Mouse (Mus musculus) MEL-GATA-1-ER (cell line): ENCODE results near the gene Evc.

Source experiments
- DNase-seq: peaks from one replicate; pipeline ENCODE4 v3.0.0-alpha.2; 2012; ENCODE audit warnings: low read depth; ENCODE audit errors: extremely low read depth

Evc gene

GRCm38 (mm10) chr5:37310026-37310425 is 26.7 kb downstream of the Evc start:
- DNase-seq = no peak

- no peak for DNase-seq
Observed at GRCm38 (mm10) chr5:37298370-37298769, 38.3 kb downstream of the Evc start.

GRCm38 (mm10) chr5:37296717-37297116 is 40.0 kb downstream of the Evc start:
- DNase-seq = no peak

GRCm38 (mm10) chr5:37290983-37291382 is 45.7 kb downstream of the Evc start:
- DNase-seq = no peak

GRCm38 (mm10) chr5:37289236-37289635 is 47.5 kb downstream of the Evc start:
- no peak for DNase-seq

GRCm38 (mm10) chr5:37288374-37288773 is 48.3 kb downstream of the Evc start:
- DNase-seq = no peak

- DNase-seq = no peak
Observed at GRCm38 (mm10) chr5:37281021-37281420, 55.7 kb downstream of the Evc start.

- no peak for DNase-seq
Observed at GRCm38 (mm10) chr5:37263816-37264215, 72.9 kb downstream of the Evc start.

- no peak for DNase-seq
Observed at GRCm38 (mm10) chr5:37261734-37262133, 75.0 kb downstream of the Evc start.

GRCm38 (mm10) chr5:37257243-37257642 is 79.5 kb downstream of the Evc start:
- no peak for DNase-seq

GRCm38 (mm10) chr5:37256823-37257222 is 79.9 kb downstream of the Evc start:
- no peak for DNase-seq

GRCm38 (mm10) chr5:37254523-37254922 is 82.2 kb downstream of the Evc start:
- no peak for DNase-seq

- DNase-seq = no peak
Observed at GRCm38 (mm10) chr5:37252101-37252804, 84.4 kb downstream of the Evc start.

GRCm38 (mm10) chr5:37251596-37251995 is 85.1 kb downstream of the Evc start:
- no peak for DNase-seq

- DNase-seq = no peak
Observed at GRCm38 (mm10) chr5:37248870-37249269, 87.8 kb downstream of the Evc start.

- no peak for DNase-seq
Observed at GRCm38 (mm10) chr5:37247456-37247855, 89.2 kb downstream of the Evc start.

GRCm38 (mm10) chr5:37246138-37246910 is 90.4 kb downstream of the Evc start:
- no peak for DNase-seq

GRCm38 (mm10) chr5:37245651-37246050 is 91.0 kb downstream of the Evc start:
- no peak for DNase-seq

- DNase-seq = no peak
Observed at GRCm38 (mm10) chr5:37244666-37245242, 91.9 kb downstream of the Evc start.

GRCm38 (mm10) chr5:37244161-37244560 is 92.5 kb downstream of the Evc start:
- no peak for DNase-seq

- DNase-seq = no peak
Observed at GRCm38 (mm10) chr5:37243169-37243886, 93.4 kb downstream of the Evc start.
